Mouse (Mus musculus) lung, adult 2 months (tissue): ENCODE measurements at regions not wholly inside any gene's neighbourhood (a gene's known extent, or its start where the extent isn't known, plus 50 kb on each side); places are given as distances from the start of the nearest gene placed in this dataset.
A peak's percentile ranks its signal among the peaks of the same experiment; 100 is the strongest.
"Not testable (repeated sequence)": the region's sequence is repeated elsewhere in the genome, so short reads cannot be mapped to it uniquely, and the experiment has no call there.

Experiments
- DNase-seq: peaks from one replicate; pipeline ENCODE4 v3.0.0; 2022
- H3K4me1 ChIP-seq: fragments of 200-500 bp; 2 replicates; pipeline ENCODE4 v1.6.1; 2011; ENCODE audit warnings: low read length; ENCODE audit not compliant: control insufficient read depth, insufficient read depth
- H3K4me3 ChIP-seq: fragments of 200-500 bp; replicated peaks from 2 replicates; pipeline ENCODE3; 2011; ENCODE audit warnings: low read depth, mild to moderate bottlenecking, control low read depth, low read length; ENCODE audit errors: extremely low read depth
- CTCF ChIP-seq: fragments of 200-500 bp; IDR thresholded peaks from 2 replicates; pipeline ENCODE4 v1.5.1; 2011; ENCODE audit warnings: mild to moderate bottlenecking, low read length, control low read depth; ENCODE audit not compliant: insufficient read depth
- POLR2A ChIP-seq: fragments of 200-500 bp; IDR thresholded peaks from 2 replicates; pipeline ENCODE4 v1.6.1; 2011; ENCODE audit warnings: low read depth, mild to moderate bottlenecking, control low read depth, low read length, borderline replicate concordance; ENCODE audit errors: extremely low read depth
- WGBS: fragments of 180-500 bp; shearing (Covaris S2); methylation state at CpG from one replicate; pipeline ENCODE4 v1.1.7; 2018; 5-methylcytosine and 5-hydroxymethylcytosine counted together

GRCm38 (mm10) chr5:134848981-134849380 is 57.6 kb downstream of the Tmem270 start:
- 95% methylated on average over 9 of the region's 9 CpGs for WGBS
- TF ChIP-seq POLR2A (no peak), CTCF (no peak)
- H3K4me3 ChIP-seq, result no peak overlapping the region

DNA sequence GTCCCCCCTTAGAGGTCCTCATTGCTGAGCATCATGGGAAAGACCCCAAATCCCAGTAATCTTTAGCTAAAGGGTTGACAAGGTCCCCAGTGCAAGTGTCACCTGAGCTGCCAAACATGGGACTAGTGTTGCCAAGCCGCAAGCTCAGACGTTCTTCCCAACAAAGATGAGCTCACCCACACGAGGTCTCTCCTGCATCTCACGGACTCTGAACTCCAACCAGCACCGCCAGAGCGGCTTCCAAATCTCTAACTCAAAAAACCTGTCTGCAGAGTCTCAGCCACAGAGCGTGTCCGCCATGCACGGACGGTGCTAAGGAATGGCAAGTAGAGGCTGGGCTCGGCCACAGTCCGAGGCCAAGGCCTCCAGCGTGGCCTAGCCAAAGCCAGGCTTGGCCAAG is 58.0 kb downstream of the Tmem270 start:
- WGBS, result 90% methylated on average over 13 of the region's 13 CpGs
- TF ChIP-seq CTCF (no peak), POLR2A (no peak)
- Histone ChIP-seq H3K4me1 (no peaks in the 10 kb centered on the region), H3K4me3 (no peak overlapping the region)
- DNase-seq, result no peak

More at GRCm38 (mm10) chr5:134848981-134849380, 57.6 kb downstream of the Tmem270 start:
- DNase-seq, result no peak
- H3K4me1 ChIP-seq, result no peaks in the 10 kb centered on the region

DNA sequence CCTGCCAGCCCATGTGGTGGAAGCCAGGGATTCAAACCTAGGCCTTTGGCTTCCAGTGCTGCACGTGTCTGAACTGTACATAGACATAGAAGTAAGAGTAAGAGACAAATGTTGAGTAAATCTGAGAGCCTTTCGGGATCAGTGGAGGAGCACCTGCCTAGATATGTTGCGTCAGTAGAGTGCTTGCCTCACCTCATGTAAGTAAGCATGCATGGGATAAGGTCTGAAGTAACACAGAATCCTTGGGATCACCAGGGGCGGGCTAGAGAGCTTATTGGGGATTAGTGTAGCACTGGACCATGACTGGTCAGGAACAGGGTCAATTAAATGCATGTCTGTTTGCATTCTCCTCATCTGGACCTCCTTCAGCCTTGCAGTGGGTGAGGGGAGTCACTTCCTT is 61.1 kb downstream of the Tmem270 start:
- 86% methylated on average over 4 of the region's 4 CpGs for WGBS
- DNase-seq, result no peak
- TF ChIP-seq POLR2A, result no peak
- TF ChIP-seq CTCF, result no peak
- H3K4me1 ChIP-seq, result no peaks in the 10 kb centered on the region
- H3K4me3 ChIP-seq, result no peak overlapping the region

- not testable (repeated sequence) for H3K4me1 ChIP-seq, DNase-seq, H3K4me3 ChIP-seq
- 74% methylated on average over 3 of the region's 3 CpGs for WGBS
These were observed 62.3 kb downstream of the Tmem270 start for GRCm38 (mm10) chr5:134844216-134844615.

- H3K4me3 ChIP-seq, result no peak overlapping the region
- TF ChIP-seq CTCF, result no peak
- no peak for TF ChIP-seq POLR2A
- DNase-seq, result no peak
- WGBS, result 89% methylated on average over 7 of the region's 7 CpGs
- no peaks in the 10 kb centered on the region for H3K4me1 ChIP-seq
These were observed 65.1 kb downstream of the Tmem270 start for GRCm38 (mm10) chr5:134841205-134841980.

- no peak for DNase-seq
- TF ChIP-seq CTCF, result no peak
- no peak for TF ChIP-seq POLR2A
These were observed 70.0 kb downstream of the Tmem270 start for GRCm38 (mm10) chr5:134836489-134836888.

GRCm38 (mm10) chr5:134832896-134833295 is 73.6 kb downstream of the Tmem270 start:
- DNase-seq, result no peak
- Histone ChIP-seq H3K4me1 (no peaks in the 10 kb centered on the region), H3K4me3 (no peak overlapping the region)
- TF ChIP-seq POLR2A, result no peak
- no peak for TF ChIP-seq CTCF
- 78% methylated on average over 8 of the region's 8 CpGs for WGBS

More at GRCm38 (mm10) chr5:134836489-134836888, 70.0 kb downstream of the Tmem270 start:
- no peak overlapping the region for H3K4me3 ChIP-seq
- no peaks in the 10 kb centered on the region for H3K4me1 ChIP-seq

DNA sequence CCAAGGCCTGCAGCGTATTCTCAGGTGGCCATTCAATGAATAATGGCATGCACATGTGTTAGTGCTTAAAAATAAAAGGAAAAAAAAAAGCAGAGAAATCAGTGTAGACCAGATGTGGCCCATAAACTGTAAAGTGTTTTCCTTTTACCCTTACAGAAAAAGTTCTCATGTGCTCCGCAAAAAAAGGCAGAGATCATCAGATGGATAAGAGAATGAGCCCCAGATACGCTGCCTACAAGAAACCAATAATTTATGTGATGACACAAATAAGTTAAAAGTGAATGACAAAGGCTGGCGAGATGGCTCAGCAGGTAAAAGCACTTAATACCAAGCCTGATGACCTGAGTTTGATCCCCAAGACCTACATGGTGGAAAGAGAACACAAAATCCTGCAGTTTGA is 70.5 kb upstream of the Eln start:
- TF ChIP-seq CTCF (no peak), POLR2A (no peak)
- WGBS, result 94% methylated on average over 4 of the region's 4 CpGs

GRCm38 (mm10) chr5:134809121-134809520 is 62.0 kb upstream of the Eln start:
- 87% methylated on average over 9 of the region's 9 CpGs for WGBS
- Histone ChIP-seq H3K4me3 (no peak overlapping the region), H3K4me1 (no peaks in the 10 kb centered on the region)
- TF ChIP-seq POLR2A, result no peak
- no peak for TF ChIP-seq CTCF
- no peak for DNase-seq

More for the DNA sequence above, 70.5 kb upstream of the Eln start:
- no peak for DNase-seq
- Histone ChIP-seq H3K4me3 (no peak overlapping the region), H3K4me1 (no peaks in the 10 kb centered on the region)

DNA sequence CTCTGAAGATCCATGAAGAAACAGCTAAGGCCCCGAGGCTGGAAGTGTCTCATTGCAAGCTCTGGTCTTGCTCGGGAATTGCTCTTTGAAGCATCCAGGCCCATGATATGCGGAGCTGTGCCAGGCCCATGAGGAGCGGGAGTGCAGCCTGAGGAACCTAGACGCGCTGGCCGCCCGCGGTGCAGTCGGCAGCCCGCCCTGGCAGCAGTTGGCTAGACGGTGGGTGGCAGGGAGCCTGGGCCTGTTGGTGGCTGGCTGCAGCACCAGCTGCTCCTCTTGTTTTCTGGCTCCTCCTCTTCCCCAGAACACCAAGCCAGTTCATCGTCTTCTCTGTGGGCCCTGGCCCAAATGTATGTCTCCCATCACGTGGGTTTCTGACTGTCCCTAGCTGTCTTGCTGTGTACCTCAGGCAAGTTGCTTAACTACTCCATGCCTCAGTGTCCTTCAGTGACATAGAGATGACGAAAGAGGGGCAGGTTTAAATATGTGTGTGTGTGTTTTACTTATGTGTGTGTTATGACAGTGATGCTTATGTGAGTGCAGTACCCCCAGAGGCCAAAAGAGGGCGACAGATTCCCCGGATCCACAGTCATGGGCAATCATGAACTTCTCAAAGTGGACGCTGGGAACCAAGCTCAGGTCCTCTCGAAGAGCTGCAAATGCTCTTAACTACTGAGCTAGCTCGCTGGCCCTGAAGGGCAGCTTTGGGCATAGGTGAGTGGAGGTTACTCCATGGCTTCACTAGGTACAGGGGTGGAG is 57.3 kb upstream of the Eln start:
- WGBS, result 92% methylated on average over 20 of the region's 20 CpGs
- Histone ChIP-seq H3K4me3 (no peak overlapping the region), H3K4me1 (no peaks in the 10 kb centered on the region)
- no peak for DNase-seq
- TF ChIP-seq POLR2A (no peak), CTCF (0 out of 2 replicates have a peak, but pooled peaks have one; percentile 25)
